Mouse (Mus musculus): Measurements from ENCODE around the gene Tln1. TPM values are rescaled to one million over a fixed set of nuclear protein-coding genes. Genes with fewer than 3 reads are reported as not detected.

Tln1 gene
- polyA plus RNA-seq, 1 experiment from 2014 or later: 84.9 TPM

- Histone ChIP-seq H3K27me3 (ENCODE audit: control insufficient read depth, insufficient read depth, low read depth, low read length) (no peaks in the 10 kb centered on the region), H3K4me1 (replicated peaks; ENCODE audit: control insufficient read depth, insufficient read depth, low read length) (no peaks in the 10 kb centered on the region), H3K9me3 (ENCODE audit: control insufficient read depth, low read length) (no peaks in the 10 kb centered on the region), H3K9ac (ENCODE audit: low read length) (no peak overlapping the region), H3K27ac (ENCODE audit: low read length) (no peak overlapping the region), H3K4me3 (ENCODE audit: low read length) (no peak overlapping the region), H3K36me3 (ENCODE audit: control insufficient read depth, insufficient read depth, low read length) (peaks cover 84% of the 10 kb centered on the region), H3K4me2 (ENCODE audit: low read depth, low read length) (no peak overlapping the region)
- no peak for ATAC-seq (ENCODE audit: low read depth)
- 83% methylated on average over 9 of the region's 9 CpGs for WGBS
These were observed 26.5 kb downstream of the Tln1 start for GRCm38 (mm10) chr4:43536031-43536430.

- Histone ChIP-seq H3K27ac (ENCODE audit: low read length) (no peak overlapping the region), H3K4me2 (ENCODE audit: low read depth, low read length) (no peak overlapping the region), H3K9ac (ENCODE audit: low read length) (no peak overlapping the region), H3K4me3 (ENCODE audit: low read length) (no peak overlapping the region), H3K4me1 (replicated peaks; ENCODE audit: control insufficient read depth, insufficient read depth, low read length) (no peaks in the 10 kb centered on the region), H3K36me3 (ENCODE audit: control insufficient read depth, insufficient read depth, low read length) (peaks cover 86% of the 10 kb centered on the region), H3K9me3 (ENCODE audit: control insufficient read depth, low read length) (no peaks in the 10 kb centered on the region), H3K27me3 (ENCODE audit: control insufficient read depth, insufficient read depth, low read depth, low read length) (no peaks in the 10 kb centered on the region)
- WGBS: 94% methylated on average over 8 of the region's 8 CpGs
- ATAC-seq (ENCODE audit: low read depth): no peak
These were observed 26.9 kb downstream of the Tln1 start for GRCm38 (mm10) chr4:43535628-43536027.

- Histone ChIP-seq H3K9me3 (ENCODE audit: control insufficient read depth, low read length) (no peaks in the 10 kb centered on the region), H3K4me1 (replicated peaks; ENCODE audit: control insufficient read depth, insufficient read depth, low read length) (no peaks in the 10 kb centered on the region), H3K36me3 (ENCODE audit: control insufficient read depth, insufficient read depth, low read length) (peaks cover 65% of the 10 kb centered on the region), H3K9ac (ENCODE audit: low read length) (no peak overlapping the region), H3K27ac (ENCODE audit: low read length) (no peak overlapping the region), H3K4me2 (ENCODE audit: low read depth, low read length) (no peak overlapping the region), H3K4me3 (ENCODE audit: low read length) (no peak overlapping the region), H3K27me3 (ENCODE audit: control insufficient read depth, insufficient read depth, low read depth, low read length) (no peaks in the 10 kb centered on the region)
- WGBS: 86% methylated on average over 9 of the region's 9 CpGs
- no peak for ATAC-seq (ENCODE audit: low read depth)
These were observed 29.2 kb downstream of the Tln1 start for GRCm38 (mm10) chr4:43533270-43533669.

GRCm38 (mm10) chr4:43530581-43530980 is 31.9 kb downstream of the Tln1 start:
- H3K9me3 ChIP-seq (ENCODE audit: control insufficient read depth, low read length): no peaks in the 10 kb centered on the region
- no peak overlapping the region for H3K4me3 ChIP-seq (ENCODE audit: low read length)
- no peaks in the 10 kb centered on the region for H3K27me3 ChIP-seq (ENCODE audit: control insufficient read depth, insufficient read depth, low read depth, low read length)
- WGBS: 16% methylated on average over 7 of the region's 7 CpGs
- H3K36me3 ChIP-seq (ENCODE audit: control insufficient read depth, insufficient read depth, low read length): peaks cover 42% of the 10 kb centered on the region
- H3K27ac ChIP-seq (ENCODE audit: low read length): no peak overlapping the region
- H3K4me2 ChIP-seq (ENCODE audit: low read depth, low read length): no peak overlapping the region
- no peaks in the 10 kb centered on the region for H3K4me1 ChIP-seq (replicated peaks; ENCODE audit: control insufficient read depth, insufficient read depth, low read length)
- no peak overlapping the region for H3K9ac ChIP-seq (ENCODE audit: low read length)
- ATAC-seq (ENCODE audit: low read depth): peak; percentile 17; the same call in 1 of the 2 replicates

GRCm38 (mm10) chr4:43530081-43530501 is 32.4 kb downstream of the Tln1 start:
- Histone ChIP-seq H3K36me3 (ENCODE audit: control insufficient read depth, insufficient read depth, low read length) (peaks cover 37% of the 10 kb centered on the region), H3K9ac (ENCODE audit: low read length) (no peak overlapping the region), H3K4me3 (ENCODE audit: low read length) (no peak overlapping the region), H3K4me2 (ENCODE audit: low read depth, low read length) (no peak overlapping the region), H3K9me3 (ENCODE audit: control insufficient read depth, low read length) (no peaks in the 10 kb centered on the region), H3K27me3 (ENCODE audit: control insufficient read depth, insufficient read depth, low read depth, low read length) (no peaks in the 10 kb centered on the region), H3K4me1 (replicated peaks; ENCODE audit: control insufficient read depth, insufficient read depth, low read length) (no peaks in the 10 kb centered on the region), H3K27ac (ENCODE audit: low read length) (no peak overlapping the region)
- no peak for ATAC-seq (ENCODE audit: low read depth)
- 58% methylated on average over 8 of the region's 8 CpGs for WGBS

GRCm38 (mm10) chr4:43528487-43528886 is 34.0 kb downstream of the Tln1 start:
- Histone ChIP-seq H3K27me3 (ENCODE audit: control insufficient read depth, insufficient read depth, low read depth, low read length) (peaks cover 3% of the 10 kb centered on the region), H3K4me2 (ENCODE audit: low read depth, low read length) (no peak overlapping the region), H3K9ac (ENCODE audit: low read length) (no peak overlapping the region), H3K27ac (ENCODE audit: low read length) (no peak overlapping the region), H3K36me3 (ENCODE audit: control insufficient read depth, insufficient read depth, low read length) (peaks cover 25% of the 10 kb centered on the region), H3K4me1 (replicated peaks; ENCODE audit: control insufficient read depth, insufficient read depth, low read length) (peaks cover 7% of the 10 kb centered on the region), H3K9me3 (ENCODE audit: control insufficient read depth, low read length) (no peaks in the 10 kb centered on the region), H3K4me3 (ENCODE audit: low read length) (no peak overlapping the region)
- 75% methylated on average over 9 of the region's 9 CpGs for WGBS
- ATAC-seq (ENCODE audit: low read depth): no peak

GRCm38 (mm10) chr4:43527880-43528279 is 34.6 kb downstream of the Tln1 start:
- H3K4me1 ChIP-seq (replicated peaks; ENCODE audit: control insufficient read depth, insufficient read depth, low read length): peaks cover 9% of the 10 kb centered on the region
- no peak overlapping the region for H3K27ac ChIP-seq (ENCODE audit: low read length)
- no peaks in the 10 kb centered on the region for H3K9me3 ChIP-seq (ENCODE audit: control insufficient read depth, low read length)
- no peak overlapping the region for H3K4me3 ChIP-seq (ENCODE audit: low read length)
- no peak for ATAC-seq (ENCODE audit: low read depth)
- no peak overlapping the region for H3K4me2 ChIP-seq (ENCODE audit: low read depth, low read length)
- peaks cover 19% of the 10 kb centered on the region for H3K36me3 ChIP-seq (ENCODE audit: control insufficient read depth, insufficient read depth, low read length)
- peaks cover 3% of the 10 kb centered on the region for H3K27me3 ChIP-seq (ENCODE audit: control insufficient read depth, insufficient read depth, low read depth, low read length)
- whole genome bisulfite sequencing: 60% methylated on average over 5 of the region's 5 CpGs
- no peak overlapping the region for H3K9ac ChIP-seq (ENCODE audit: low read length)

GRCm38 (mm10) chr4:43519956-43520355 is 42.5 kb downstream of the Tln1 start:
- Histone ChIP-seq H3K27ac (ENCODE audit: low read length) (no peak overlapping the region), H3K4me1 (replicated peaks; ENCODE audit: control insufficient read depth, insufficient read depth, low read length) (peaks cover 24% of the 10 kb centered on the region)

GRCm38 (mm10) chr4:43519551-43519950 is 42.9 kb downstream of the Tln1 start:
- Histone ChIP-seq H3K4me3 (ENCODE audit: low read length) (peak overlapping the region; percentile 26; the same call in 1 of the 2 replicates), H3K9ac (ENCODE audit: low read length) (no peak overlapping the region), H3K36me3 (ENCODE audit: control insufficient read depth, insufficient read depth, low read length) (no peaks in the 10 kb centered on the region), H3K27ac (ENCODE audit: low read length) (no peak overlapping the region), H3K4me1 (replicated peaks; ENCODE audit: control insufficient read depth, insufficient read depth, low read length) (peaks cover 24% of the 10 kb centered on the region), H3K4me2 (ENCODE audit: low read depth, low read length) (peak overlapping the region; percentile 52), H3K9me3 (ENCODE audit: control insufficient read depth, low read length) (no peaks in the 10 kb centered on the region), H3K27me3 (ENCODE audit: control insufficient read depth, insufficient read depth, low read depth, low read length) (peaks cover 14% of the 10 kb centered on the region)
- ATAC-seq (ENCODE audit: low read depth): no peak
- WGBS: 28% methylated on average over 10 of the region's 10 CpGs

More at GRCm38 (mm10) chr4:43519956-43520355, 42.5 kb downstream of the Tln1 start:
- Histone ChIP-seq H3K36me3 (ENCODE audit: control insufficient read depth, insufficient read depth, low read length) (no peaks in the 10 kb centered on the region), H3K4me3 (ENCODE audit: low read length) (peak overlapping the region; percentile 26; the same call in 1 of the 2 replicates), H3K9ac (ENCODE audit: low read length) (no peak overlapping the region), H3K27me3 (ENCODE audit: control insufficient read depth, insufficient read depth, low read depth, low read length) (peaks cover 14% of the 10 kb centered on the region), H3K4me2 (ENCODE audit: low read depth, low read length) (peak overlapping the region; percentile 52), H3K9me3 (ENCODE audit: control insufficient read depth, low read length) (no peaks in the 10 kb centered on the region)
- 14% methylated on average over 6 of the region's 6 CpGs for WGBS
- peak; percentile 27 for ATAC-seq (ENCODE audit: low read depth)

All from lung, embryonic 16.5 days (tissue).